Mouse (Mus musculus) embryonic facial prominence, embryonic 14.5 days (tissue): Measurements from ENCODE around the gene Tm6sf1. TPM values are rescaled to one million over a fixed set of nuclear protein-coding genes. Genes with fewer than 3 reads are reported as not detected.

ENCODE experiments used
- ATAC-seq: fragments of 200-750 bp; cut with Nextera tagmentation; 2 replicates; pipeline ENCODE4 v1.8.0; 2017; ENCODE audit warnings: low read depth, moderate number of reproducible peaks, moderate TSS enrichment
- DNase-seq: peaks from one replicate; pipeline ENCODE4 v3.0.0-alpha.2; 2015; ENCODE audit warnings: low spot score
- H3K27ac ChIP-seq: fragments of 300-500 bp; sonication (generic); replicated peaks from 2 replicates; pipeline ENCODE4 v1.5.1; 2014; ENCODE audit warnings: low read depth, mild to moderate bottlenecking, low read length, moderate library complexity
- H3K27me3 ChIP-seq: fragments of 300-500 bp; sonication (generic); replicated peaks from 2 replicates; pipeline ENCODE4 v1.6.1; 2014; ENCODE audit warnings: low read length; ENCODE audit not compliant: control insufficient read depth, insufficient read depth
- H3K36me3 ChIP-seq: fragments of 300-500 bp; sonication (generic); 2 replicates; pipeline ENCODE4 v1.6.1; 2014; ENCODE audit warnings: low read length, mixed read lengths; ENCODE audit not compliant: control insufficient read depth, insufficient read depth
- H3K4me1 ChIP-seq: fragments of 300-500 bp; sonication (generic); 2 replicates; pipeline ENCODE4 v1.6.1; 2014; ENCODE audit warnings: antibody characterized with exemption, low read length; ENCODE audit not compliant: control insufficient read depth, insufficient read depth
- H3K4me2 ChIP-seq: fragments of 300-500 bp; sonication (generic); 2 replicates; pipeline ENCODE4 v1.6.1; 2014; ENCODE audit warnings: low read depth, mild to moderate bottlenecking, low read length, moderate library complexity, mixed read lengths
- H3K4me3 ChIP-seq: fragments of 300-500 bp; sonication (generic); 2 replicates; pipeline ENCODE4 v1.5.1; 2014; ENCODE audit warnings: low read depth, mild to moderate bottlenecking, low read length
- H3K9ac ChIP-seq: fragments of 300-500 bp; sonication (generic); 2 replicates; pipeline ENCODE4 v1.6.1; 2014; ENCODE audit warnings: low read depth, mild to moderate bottlenecking, low read length, moderate library complexity, mixed read lengths
- H3K9me3 ChIP-seq: fragments of 300-500 bp; sonication (generic); 2 replicates; pipeline ENCODE4 v1.6.1; 2016; ENCODE audit warnings: low read length; ENCODE audit not compliant: control insufficient read depth
- WGBS: fragments of 180-500 bp; shearing (Covaris S2); extraction: QIAGEN DNeasy Blood & Tissue Kit; methylation state at CpG from one replicate; pipeline ENCODE4 v1.1.7; 2014; 5-methylcytosine and 5-hydroxymethylcytosine counted together
- polyA plus RNA-seq: library from polyadenylated mRNA; unstranded; fragments of >200 nt; fragmentation: Nextera tagmentation; extraction: Ambion mirVana; gene quantifications from 2 replicates; pipeline ENCODE4 v1.2.1, GENCODE M21; 2014

Tm6sf1 gene
- polyA plus RNA-seq, 1 experiment from 2014 or later: 50.6 TPM

DNA sequence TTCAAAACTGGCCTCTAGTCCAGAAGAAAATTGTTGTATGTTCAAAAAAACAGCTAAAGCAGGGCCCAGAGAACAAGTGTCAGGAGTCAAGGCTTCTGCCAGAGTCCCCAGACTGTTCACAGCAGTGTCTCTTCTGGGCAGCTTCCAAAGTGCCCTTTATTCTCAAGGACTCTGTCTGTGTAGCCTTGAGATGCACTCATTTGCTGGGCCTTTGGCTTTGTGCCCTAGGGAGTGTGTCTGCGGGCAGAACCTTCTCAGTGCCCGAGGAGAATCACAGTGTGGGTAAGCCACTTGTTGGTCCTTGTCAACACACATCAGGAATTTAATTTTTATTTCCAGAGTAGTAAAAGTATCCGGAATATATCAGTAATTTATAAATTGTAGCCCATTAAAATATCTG lies 22.8 kb downstream of the Tm6sf1 start:
- H3K9me3 ChIP-seq: no peaks in the 10 kb centered on the region
- ATAC-seq: no peak
- H3K4me3 ChIP-seq: no peak overlapping the region
- H3K9ac ChIP-seq: no peak overlapping the region
- 0 out of 2 replicates have a peak, but pooled peaks cover 17% of the 10 kb centered on the region for H3K36me3 ChIP-seq
- no peak overlapping the region for H3K27ac ChIP-seq
- no peaks in the 10 kb centered on the region for H3K4me1 ChIP-seq
- H3K27me3 ChIP-seq: no peaks in the 10 kb centered on the region
- 72% methylated on average over 3 of the region's 3 CpGs for WGBS
- DNase-seq: no peak
- no peak overlapping the region for H3K4me2 ChIP-seq

DNA sequence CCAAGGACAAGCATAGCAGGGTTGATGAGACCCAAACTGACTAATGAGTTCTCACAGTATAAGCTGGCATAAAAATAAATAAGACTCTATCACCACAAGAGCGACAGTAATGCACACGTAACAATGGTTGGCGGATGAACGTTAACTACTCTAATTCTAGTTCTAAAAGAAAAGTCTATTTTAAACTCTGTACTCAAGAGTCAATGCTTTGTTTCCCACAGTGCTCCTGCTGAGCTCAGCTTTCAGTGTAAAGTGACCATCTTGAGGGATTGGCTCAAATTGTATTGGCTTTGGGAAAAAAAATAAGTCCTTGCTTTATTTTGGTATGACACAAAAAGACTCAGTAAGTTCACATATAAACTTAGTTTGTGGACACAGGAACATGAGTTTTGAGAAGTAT lies 26.3 kb downstream of the Tm6sf1 start:
- Histone ChIP-seq H3K4me2 (no peak overlapping the region), H3K36me3 (peaks cover 18% of the 10 kb centered on the region; the same call in 1 of the 2 replicates), H3K9ac (no peak overlapping the region), H3K9me3 (no peaks in the 10 kb centered on the region), H3K4me3 (no peak overlapping the region), H3K27me3 (no peaks in the 10 kb centered on the region), H3K4me1 (no peaks in the 10 kb centered on the region), H3K27ac (no peak overlapping the region)
- ATAC-seq (no peak), DNase-seq (no peak)
- WGBS: 81% methylated on average over 4 of the region's 4 CpGs

DNA sequence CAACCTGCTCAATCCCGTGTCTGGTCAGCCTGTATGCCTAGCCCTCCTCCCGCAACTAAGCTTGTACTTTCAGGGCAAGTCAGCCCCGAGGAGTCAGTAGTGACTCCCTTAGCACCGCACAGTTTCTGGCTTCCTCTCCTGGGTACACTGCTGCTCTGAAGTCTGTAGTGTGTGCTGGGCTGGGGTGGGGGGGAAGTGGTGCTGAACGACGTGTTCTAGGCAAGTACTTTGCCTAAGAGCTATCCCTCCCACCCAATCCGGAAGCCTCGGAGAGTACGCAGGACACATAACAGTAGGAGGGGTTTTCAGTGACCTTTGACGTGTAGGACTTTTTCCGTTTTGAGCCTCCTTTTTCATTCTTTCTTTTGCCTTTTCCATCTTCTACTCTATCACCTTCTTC lies 40.6 kb downstream of the Tm6sf1 start:
- no peaks in the 10 kb centered on the region for H3K27me3 ChIP-seq
- H3K9ac ChIP-seq: no peak overlapping the region
- H3K4me2 ChIP-seq: no peak overlapping the region
- DNase-seq: no peak
- no peaks in the 10 kb centered on the region for H3K4me1 ChIP-seq
- peaks cover 4% of the 10 kb centered on the region; the same call in 1 of the 2 replicates for H3K36me3 ChIP-seq
- no peak overlapping the region for H3K4me3 ChIP-seq
- WGBS: 70% methylated on average over 11 of the region's 11 CpGs
- no peaks in the 10 kb centered on the region for H3K9me3 ChIP-seq
- ATAC-seq: no peak
- H3K27ac ChIP-seq: no peak overlapping the region

DNA sequence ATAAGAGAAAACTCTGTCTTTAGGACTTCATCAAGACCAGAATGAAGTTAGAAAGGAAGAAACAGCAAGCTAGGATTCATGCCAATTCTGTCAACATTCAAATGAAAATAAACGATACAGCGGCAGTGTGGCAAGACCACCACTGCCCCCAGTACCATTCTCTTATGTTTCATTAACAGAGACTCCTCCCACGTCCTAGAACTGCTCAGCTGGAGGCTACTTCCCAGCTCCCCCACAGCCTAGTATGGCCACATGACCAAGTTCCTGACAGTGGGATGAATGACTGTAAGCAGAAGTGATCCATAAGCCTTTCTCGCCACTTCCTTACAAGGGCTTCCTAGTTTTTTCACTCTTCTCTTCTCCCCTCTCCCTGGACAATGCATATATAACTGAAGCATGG lies 45.3 kb downstream of the Tm6sf1 start:
- 60% methylated on average over 4 of the region's 4 CpGs for WGBS
- no peak for ATAC-seq
- H3K27ac ChIP-seq: no peak overlapping the region

DNA sequence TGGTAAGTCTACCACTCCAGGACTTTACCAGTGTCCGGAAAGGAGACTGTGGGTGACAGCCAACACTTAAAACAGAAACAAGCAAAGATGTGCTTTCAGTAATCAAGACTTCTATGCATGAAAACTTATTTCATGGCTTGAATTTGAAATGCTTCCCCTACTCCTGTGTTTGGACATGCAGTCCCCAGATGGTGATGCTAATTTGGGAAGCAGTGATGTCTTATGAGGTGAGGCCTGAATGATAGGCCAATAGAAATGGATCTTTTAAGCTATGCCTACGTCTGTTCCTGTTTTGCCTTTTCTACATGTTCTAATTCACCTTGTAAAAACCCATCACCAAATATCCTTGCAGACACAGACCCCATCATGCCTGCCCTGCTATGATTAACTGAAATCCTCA lies 46.1 kb downstream of the Tm6sf1 start:
- H3K36me3 ChIP-seq: no peaks in the 10 kb centered on the region
- H3K27me3 ChIP-seq: no peaks in the 10 kb centered on the region
- no peak for DNase-seq
- H3K9ac ChIP-seq: no peak overlapping the region
- no peak overlapping the region for H3K4me2 ChIP-seq
- WGBS: 76% methylated on average over 2 of the region's 2 CpGs
- no peaks in the 10 kb centered on the region for H3K4me1 ChIP-seq
- no peak for ATAC-seq
- no peaks in the 10 kb centered on the region for H3K9me3 ChIP-seq
- H3K27ac ChIP-seq: no peak overlapping the region
- no peak overlapping the region for H3K4me3 ChIP-seq

More for the DNA sequence above, 45.3 kb downstream of the Tm6sf1 start:
- Histone ChIP-seq H3K9ac (no peak overlapping the region), H3K27me3 (no peaks in the 10 kb centered on the region), H3K4me3 (no peak overlapping the region), H3K9me3 (no peaks in the 10 kb centered on the region), H3K4me1 (no peaks in the 10 kb centered on the region), H3K36me3 (no peaks in the 10 kb centered on the region), H3K4me2 (no peak overlapping the region)
- DNase-seq: no peak

DNA sequence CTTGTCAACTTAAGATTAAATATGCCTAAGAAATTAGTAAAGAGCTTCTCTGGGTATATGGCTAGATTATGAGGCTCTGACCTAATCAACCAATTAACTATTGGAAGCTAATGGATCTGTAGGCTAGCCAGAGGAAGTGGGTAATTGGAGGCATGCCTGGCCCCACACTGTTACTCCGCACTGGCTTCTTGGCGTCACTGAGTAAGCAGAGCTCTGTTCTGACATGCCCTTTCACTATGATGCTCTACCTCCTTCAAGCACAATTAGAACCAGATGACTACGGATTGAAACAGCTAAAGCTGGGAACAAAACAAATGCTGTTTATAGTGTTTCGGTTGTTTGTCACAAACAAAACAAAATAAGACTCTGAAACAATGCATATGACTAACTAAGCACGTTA lies 59.5 kb downstream of the Tm6sf1 start:
- Histone ChIP-seq H3K4me2 (no peak overlapping the region), H3K36me3 (no peaks in the 10 kb centered on the region), H3K27ac (no peak overlapping the region), H3K4me3 (no peak overlapping the region), H3K9me3 (no peaks in the 10 kb centered on the region), H3K9ac (no peak overlapping the region), H3K4me1 (no peaks in the 10 kb centered on the region), H3K27me3 (no peaks in the 10 kb centered on the region)
- ATAC-seq (no peak), DNase-seq (peak; percentile 42)
- 22% methylated on average over 5 of the region's 5 CpGs for WGBS

DNA sequence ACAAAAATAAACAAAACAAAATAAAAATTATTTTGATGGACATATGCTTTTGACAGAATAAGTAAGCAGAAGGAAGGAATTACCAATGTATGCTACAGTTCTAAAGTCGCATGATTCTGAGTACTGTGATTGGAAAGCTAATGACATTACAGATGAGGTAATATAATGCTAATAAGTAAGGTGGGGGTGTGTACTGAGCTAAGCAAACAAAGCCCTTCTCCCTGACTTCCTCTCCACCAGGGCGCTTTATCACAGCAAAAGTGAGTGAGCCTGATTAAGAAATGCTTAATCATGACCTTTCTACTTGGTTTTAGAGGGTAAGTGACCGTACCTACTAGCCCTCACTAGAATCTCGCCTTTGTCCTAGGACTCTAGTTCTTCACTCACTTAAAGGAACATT lies 61.5 kb downstream of the Tm6sf1 start:
- Histone ChIP-seq H3K9ac (no peak overlapping the region), H3K27me3 (no peaks in the 10 kb centered on the region), H3K4me1 (no peaks in the 10 kb centered on the region), H3K36me3 (no peaks in the 10 kb centered on the region), H3K4me3 (no peak overlapping the region), H3K4me2 (no peak overlapping the region), H3K27ac (no peak overlapping the region), H3K9me3 (no peaks in the 10 kb centered on the region)
- DNase-seq (no peak), ATAC-seq (no peak)
- WGBS: 84% methylated on average over 4 of the region's 4 CpGs

DNA sequence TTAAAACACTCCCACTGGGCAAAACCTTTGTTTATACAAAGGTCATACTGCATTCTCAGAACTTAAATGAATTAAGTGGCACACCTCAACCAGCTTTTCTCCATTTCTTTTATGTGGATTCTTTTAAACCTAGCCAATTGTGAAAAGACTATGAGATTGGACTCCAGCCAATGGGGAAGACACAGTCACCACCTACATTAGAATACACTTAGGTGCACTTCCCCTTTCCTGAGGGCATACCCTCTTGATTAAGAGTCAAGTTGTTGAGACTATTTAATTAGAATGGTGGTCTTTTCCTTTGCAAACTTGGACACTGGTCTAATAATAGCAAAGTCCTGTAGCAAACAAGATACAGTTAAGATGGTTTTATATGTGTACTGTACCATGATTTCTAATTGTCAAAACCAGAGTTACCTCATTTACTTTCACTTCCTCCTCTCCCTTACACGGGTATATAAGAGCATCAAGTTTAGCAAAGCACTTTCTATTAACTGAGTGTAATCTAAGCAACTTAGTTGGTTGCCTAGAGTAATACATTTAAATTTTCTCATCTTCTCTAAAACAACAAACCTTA lies 62.7 kb downstream of the Tm6sf1 start:
- Histone ChIP-seq H3K9ac (no peak overlapping the region), H3K9me3 (no peaks in the 10 kb centered on the region), H3K4me2 (no peak overlapping the region), H3K27ac (no peak overlapping the region), H3K36me3 (no peaks in the 10 kb centered on the region), H3K4me3 (no peak overlapping the region), H3K27me3 (no peaks in the 10 kb centered on the region), H3K4me1 (no peaks in the 10 kb centered on the region)
- no peak for ATAC-seq
- 50% methylated on average over 1 of the region's 1 CpGs for WGBS
- no peak for DNase-seq

DNA sequence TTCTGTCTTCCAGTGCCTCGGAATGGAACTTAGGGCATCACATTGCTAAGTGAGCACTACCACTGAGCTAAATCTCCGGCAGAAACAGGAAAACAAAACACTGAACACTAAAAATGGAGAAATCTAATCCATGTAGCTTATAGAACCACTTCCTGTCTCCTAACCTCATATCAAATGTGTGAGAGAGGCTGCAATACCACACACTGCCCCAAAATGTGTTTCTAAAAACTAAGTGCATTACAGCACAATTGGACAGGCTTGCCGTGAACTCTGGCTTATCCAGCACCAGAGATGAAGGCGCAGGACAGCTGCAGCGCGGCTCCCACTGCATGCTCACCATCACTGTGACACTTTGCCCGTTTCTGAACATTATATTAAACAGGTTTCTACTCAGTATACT lies 70.2 kb downstream of the Tm6sf1 start:
- no peak overlapping the region for H3K27ac ChIP-seq
- ATAC-seq (no peak), DNase-seq (no peak)
- no peak overlapping the region for H3K4me2 ChIP-seq
- 61% methylated on average over 7 of the region's 7 CpGs for WGBS
- H3K4me3 ChIP-seq: no peak overlapping the region
- peaks cover 17% of the 10 kb centered on the region for H3K4me1 ChIP-seq
- no peak overlapping the region for H3K9ac ChIP-seq
- H3K36me3 ChIP-seq: no peaks in the 10 kb centered on the region
- no peaks in the 10 kb centered on the region for H3K27me3 ChIP-seq
- H3K9me3 ChIP-seq: no peaks in the 10 kb centered on the region
